Mouse (Mus musculus) kidney, adult 10 weeks (tissue): ENCODE data around the gene Vmn2r33. TPM values are rescaled to one million over a fixed set of nuclear protein-coding genes. Genes with fewer than 3 reads are reported as not detected.

Source experiments
- polyA plus RNA-seq: library from polyadenylated mRNA; stranded (reverse); fragments of 350-450 nt; fragmentation: Illumina TruSeq; extraction: RNeasy Lipid Tissue Mini Kit (QIAGEN cat#74804); gene quantifications from one replicate; pipeline ENCODE4 v1.2.3, GENCODE M21; 2014; ENCODE audit warnings: low read depth, low replicate concordance

The Vmn2r33 gene
- polyA plus RNA-seq: not detected

DNA sequence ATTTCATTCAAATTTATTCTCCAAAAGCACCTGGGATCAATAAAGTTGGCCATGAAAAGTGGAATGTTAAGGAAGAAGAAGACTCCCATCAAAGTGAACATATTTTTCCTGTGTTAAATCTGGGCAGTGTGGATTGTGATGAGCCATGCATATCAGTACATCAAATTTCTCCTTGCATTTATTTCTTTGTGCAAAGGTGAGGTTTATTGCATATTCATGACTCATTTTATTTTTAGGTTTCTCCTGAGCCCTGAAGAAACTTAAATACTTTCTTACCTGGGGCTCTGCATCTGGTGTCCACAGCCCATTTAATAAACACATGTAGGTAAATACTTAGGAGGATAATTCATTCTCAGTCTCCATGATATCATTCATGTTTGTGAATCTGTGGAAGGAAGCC is at the start of gene Vmn2r33:
TSS of gene Vmn2r33 (minus strand) at position 101 of the 400 bp plus-strand sequence.

Other genes with a start within 250 kb of the Vmn2r33 start
- not detected for gene Vmn2r30, start 229.2 kb downstream of the Vmn2r33 start, polyA plus RNA-seq
- not detected for gene Gm45783, start 192.2 kb downstream of the Vmn2r33 start, polyA plus RNA-seq
- not detected for gene Vmn2r31, start 167.1 kb downstream of the Vmn2r33 start, polyA plus RNA-seq
- not detected for gene Vmn2r32, start 86.8 kb downstream of the Vmn2r33 start, polyA plus RNA-seq
- gene Vmn2r34, start 122.7 kb upstream of the Vmn2r33 start, polyA plus RNA-seq: not detected